Mouse (Mus musculus) T-helper 1 cell (primary cell): ENCODE data around the gene Spock1.

ENCODE experiments used
- in situ Hi-C: fragments of 300-600 bp; cut with MboI, MseI; formaldehyde crosslinking; loops from one replicate; pipeline ENCODE4 v1.15.1; 2025; ENCODE audit warnings: high pct_unique_total_duplicates

Spock1 gene

GRCm38 (mm10) chr13:57865029-57865428 lies 43.1 kb downstream of the Spock1 start:
- in situ Hi-C loops: no loop called here

GRCm38 (mm10) chr13:57858491-57858890 lies 49.6 kb downstream of the Spock1 start:
- in situ Hi-C loops: no loop called here

DNA sequence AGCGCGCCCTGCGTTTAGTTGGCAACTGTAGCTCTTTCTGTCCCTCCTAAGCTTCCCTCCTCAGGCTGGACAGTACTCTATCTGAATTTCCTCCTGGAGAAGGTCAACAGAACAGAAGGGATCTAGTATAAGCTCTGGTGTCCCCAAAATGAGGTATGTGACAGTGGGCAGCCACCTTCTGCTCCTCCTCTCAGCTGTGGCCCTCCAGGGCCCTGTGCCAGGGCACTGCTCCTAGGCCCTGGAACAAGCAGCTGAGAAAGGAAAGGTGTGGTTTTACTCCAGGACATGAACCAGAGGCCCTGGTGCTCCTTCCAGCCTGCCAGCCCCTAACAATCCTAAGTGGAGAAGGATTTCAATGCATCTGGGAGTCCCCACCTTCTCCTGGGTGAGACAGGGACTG lies 51.1 kb downstream of the Spock1 start:
- in situ Hi-C loops: no loop called here

- in situ Hi-C loops: no loop called here
Measured at GRCm38 (mm10) chr13:57856311-57856853, 51.8 kb downstream of the Spock1 start.

DNA sequence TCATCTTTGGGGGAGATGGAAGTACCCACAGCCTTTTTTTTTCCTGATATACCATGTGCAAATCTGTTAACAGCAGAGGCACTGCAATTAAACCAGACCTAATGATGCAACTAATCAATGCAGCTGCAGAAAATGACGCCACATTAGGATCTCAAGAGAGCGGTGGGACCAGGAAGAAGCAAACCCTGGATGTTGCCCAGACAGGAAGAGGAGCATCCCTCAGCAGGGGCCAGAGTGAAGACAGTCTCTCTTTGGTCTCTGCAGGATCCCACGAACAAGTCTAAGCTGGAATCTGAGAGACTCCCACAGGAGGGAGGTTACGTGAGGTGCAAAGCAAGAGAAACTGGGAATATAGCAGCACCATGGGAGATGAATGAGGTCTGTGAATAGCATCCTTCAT lies 52.4 kb downstream of the Spock1 start:
- in situ Hi-C loops: no loop called here

- in situ Hi-C loops: no loop called here
Measured at GRCm38 (mm10) chr13:57854416-57854815, 53.7 kb downstream of the Spock1 start.

DNA sequence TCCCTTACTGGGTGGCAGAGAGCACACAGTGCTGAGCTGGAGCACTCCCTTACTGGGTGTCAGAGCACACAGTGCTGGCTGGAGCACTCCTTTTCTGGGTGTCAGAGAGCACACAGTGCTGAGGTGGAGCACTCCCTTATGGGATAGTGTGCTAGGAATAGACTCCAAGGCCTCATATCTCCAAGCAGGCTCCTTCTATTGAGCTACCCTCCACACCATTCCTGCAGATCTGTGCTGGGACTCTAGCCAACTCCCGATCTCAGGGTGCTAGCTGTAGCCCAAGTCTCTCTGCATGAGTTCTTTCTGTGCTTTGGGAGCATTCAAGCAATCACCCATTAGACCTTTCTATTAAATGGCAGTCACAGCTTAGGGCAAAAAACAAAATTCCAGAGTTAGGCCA lies 54.5 kb downstream of the Spock1 start:
- in situ Hi-C loops: no loop called here

GRCm38 (mm10) chr13:57853156-57853555 lies 55.0 kb downstream of the Spock1 start:
- in situ Hi-C loops: no loop called here

DNA sequence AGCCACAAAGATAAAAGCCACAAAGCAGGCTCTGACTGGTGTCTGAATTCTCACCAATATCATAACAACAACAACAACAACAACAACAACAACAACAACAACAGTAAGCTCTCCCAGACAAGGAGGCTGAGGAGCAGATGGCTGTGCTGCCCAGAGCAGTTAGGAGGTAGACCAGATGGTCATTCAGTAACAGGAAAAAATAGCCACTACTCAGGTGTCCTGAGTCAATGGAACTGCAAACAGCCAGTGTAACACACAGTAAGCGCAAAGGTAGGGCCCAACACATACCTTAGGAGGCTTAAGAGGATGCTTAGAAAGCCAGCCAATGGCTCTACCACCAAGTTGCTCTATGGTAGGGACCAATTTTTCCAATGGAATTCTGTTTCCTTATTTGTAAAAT lies 59.2 kb downstream of the Spock1 start:
- in situ Hi-C loops: no loop called here

DNA sequence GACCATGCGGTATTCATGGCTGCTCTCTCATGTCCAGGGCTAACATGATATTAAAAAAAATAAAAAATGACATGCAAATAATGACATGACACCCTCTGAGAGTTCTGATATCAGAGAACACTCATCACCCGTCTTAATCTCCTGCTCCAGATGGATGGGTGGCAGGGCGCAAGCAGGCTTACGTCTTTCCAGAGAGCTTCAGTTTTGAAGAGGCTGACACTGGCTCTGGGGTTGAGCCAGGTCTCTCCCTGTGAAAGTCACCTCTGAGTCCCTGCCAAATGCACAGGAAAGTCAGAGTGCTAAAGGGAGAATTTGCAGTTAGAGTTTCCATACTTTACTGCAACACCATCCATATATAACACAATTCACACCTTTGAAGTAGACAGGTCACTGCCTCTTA lies 61.0 kb downstream of the Spock1 start:
- in situ Hi-C loops: no loop called here

DNA sequence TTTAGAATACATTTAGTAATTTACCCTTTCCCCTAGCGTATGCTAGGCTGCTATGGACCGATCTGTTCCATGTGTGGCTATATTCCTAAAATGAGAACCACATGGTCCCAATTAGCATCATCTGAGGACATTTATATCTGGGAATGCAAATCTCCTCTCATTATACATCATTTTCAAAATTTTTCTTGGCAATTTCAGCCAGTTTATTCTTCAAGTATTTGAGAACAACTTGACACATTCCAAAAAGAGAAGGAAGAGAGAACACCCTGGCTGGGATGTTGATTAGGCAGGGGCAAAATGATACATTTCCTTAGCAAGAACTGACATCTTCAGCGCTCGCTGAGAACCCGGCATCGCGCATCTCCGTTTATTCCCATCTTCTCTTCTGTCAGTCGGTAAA lies 61.7 kb downstream of the Spock1 start:
- in situ Hi-C loops: no loop called here

- in situ Hi-C loops: no loop called here
Measured at GRCm38 (mm10) chr13:57841141-57841848, 66.8 kb downstream of the Spock1 start.

- in situ Hi-C loops: no loop called here
Measured at GRCm38 (mm10) chr13:57837691-57838437, 70.3 kb downstream of the Spock1 start.

DNA sequence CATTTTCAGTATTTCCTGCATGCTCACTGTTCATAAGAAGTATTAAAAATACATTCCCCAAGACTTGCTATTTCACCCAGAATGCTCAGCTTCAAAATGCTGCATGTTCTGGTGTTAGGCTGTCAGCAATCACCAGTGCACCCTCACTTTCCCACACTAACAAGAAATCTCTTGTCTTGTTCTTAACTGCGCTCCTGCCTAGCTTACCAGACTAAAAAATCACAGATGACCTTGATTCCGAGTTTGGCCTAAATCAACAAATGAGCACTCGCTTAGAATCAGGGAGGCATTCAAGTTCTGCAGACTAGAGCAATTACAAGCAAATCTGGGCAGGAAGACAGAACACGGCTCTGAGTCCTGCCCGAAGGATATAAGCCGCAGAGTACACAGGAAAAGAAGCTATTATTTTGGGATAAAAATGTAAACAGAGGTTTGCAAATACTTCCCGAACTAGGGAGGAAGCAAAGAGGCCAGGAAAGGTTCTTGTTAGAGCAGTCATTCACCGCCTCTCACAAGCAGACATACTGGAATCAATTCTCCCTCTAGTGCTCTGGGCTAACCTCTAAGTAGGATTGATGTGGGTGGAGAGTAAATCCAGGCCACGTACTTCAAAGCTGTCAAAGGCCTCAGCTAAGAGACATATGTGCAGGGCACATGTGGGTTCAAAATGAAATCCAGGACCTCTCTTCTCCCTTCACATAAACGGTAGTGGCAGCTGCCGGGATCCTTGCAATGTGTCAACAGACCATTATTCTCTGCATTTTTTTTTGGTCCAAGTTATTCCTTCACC lies 76.6 kb downstream of the Spock1 start:
- in situ Hi-C loops: no loop called here

DNA sequence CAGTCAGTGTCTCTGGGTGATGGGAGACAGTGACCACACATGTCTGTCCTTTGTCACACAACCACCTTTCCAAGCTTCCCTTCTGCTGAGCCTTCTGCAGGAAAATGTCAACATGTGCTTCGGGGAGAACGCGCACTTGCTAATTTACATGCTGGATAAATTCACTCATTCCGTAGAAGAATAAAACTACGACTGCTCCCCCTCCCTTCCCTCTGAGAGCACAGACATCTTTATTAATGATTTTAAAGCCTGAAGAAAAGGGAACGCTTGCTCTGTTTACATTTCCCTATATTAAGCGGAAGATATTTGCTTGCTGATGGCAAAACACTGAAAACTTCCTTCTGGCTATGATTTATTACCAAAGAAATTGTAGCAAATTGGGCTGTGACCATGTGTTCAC lies 77.2 kb downstream of the Spock1 start:
- in situ Hi-C loops: no loop called here

GRCm38 (mm10) chr13:57830091-57830490 lies 78.0 kb downstream of the Spock1 start:
- in situ Hi-C loops: no loop called here

GRCm38 (mm10) chr13:57816276-57816675 lies 91.9 kb downstream of the Spock1 start:
- in situ Hi-C loops: no loop called here

DNA sequence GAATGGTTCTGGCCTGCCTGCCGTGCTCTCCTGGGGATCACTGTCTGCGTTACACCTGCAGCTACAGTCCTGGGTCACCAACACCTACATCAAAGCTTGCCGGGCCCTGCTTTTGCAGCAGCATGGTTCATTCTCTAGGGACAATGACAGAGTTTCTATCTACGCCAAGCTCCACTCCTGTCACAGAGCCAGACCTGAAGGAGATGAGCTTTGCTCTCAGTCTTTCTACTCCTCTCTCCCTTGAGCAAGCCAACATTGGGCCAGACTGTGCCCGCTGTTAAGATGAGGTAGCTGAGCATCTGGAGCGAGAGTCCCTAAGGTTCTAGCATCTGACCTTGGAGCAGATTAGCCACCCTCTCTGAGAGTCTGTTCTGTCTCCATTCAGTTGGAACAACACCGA lies 95.5 kb downstream of the Spock1 start:
- in situ Hi-C loops: no loop called here

DNA sequence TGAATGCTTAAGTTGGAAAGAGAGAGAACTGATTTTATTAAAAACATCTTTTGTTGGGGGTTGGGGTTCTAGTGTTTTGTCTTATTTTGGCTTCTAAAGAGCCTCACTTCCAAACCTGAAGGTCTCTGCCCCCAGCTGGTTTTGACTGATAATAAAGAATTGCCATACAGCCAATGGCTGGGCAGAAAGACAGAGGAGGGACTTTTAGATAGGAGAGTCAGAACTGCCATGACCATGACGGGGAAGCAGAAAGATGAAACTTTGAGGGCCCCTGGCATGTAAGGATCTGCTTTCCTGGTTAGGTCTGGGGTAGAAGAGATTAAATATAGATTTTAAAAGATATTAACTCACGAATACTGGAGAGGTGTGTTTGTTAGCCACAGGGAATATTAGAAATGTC lies 96.9 kb downstream of the Spock1 start:
- in situ Hi-C loops: no loop called here

DNA sequence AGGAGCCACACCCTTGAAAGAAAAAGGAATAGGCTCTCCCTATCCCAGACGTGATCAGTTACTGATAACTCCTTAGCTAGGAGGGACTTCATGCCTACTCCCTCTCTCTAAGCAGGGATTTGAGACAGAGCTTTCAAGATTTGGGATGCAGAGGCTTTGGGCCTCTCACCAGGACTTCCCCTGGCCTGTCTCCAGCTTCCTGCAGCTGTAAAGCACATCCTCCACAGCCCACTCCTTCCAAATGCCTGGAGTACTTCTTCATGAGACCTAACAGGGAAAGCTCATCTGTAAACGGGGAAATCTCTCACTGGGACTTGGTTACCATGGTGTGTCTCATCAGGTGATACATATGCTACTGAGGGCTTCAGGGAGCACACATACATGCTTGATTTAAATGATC lies 97.3 kb downstream of the Spock1 start:
- in situ Hi-C loops: no loop called here

DNA sequence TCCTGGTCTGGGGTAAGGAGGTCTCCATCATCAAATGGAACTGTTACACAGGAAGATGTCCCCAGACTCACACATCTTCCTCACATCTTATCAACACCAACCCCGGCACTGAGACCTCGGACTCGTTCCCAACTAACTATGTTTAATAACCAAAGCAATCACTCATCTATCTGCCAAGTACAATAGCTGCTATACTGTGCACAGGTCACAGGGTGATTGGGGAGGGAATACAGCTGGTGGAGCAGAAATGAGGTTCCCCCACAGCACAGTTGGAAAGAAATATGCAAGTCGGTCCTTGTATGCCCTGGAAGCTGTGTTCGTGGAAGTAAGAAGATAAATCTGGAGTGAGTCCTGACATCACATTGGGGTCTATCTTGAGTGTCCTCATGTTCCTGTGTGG lies 98.0 kb downstream of the Spock1 start:
- in situ Hi-C loops: no loop called here

GRCm38 (mm10) chr13:57809603-57810002 lies 98.5 kb downstream of the Spock1 start:
- in situ Hi-C loops: no loop called here
